Mouse (Mus musculus): Measurements from ENCODE around the gene Fahd1. TPM values are rescaled to one million over a fixed set of nuclear protein-coding genes. Genes with fewer than 3 reads are reported as not detected.

Gene Fahd1
- 16.6 and 18.5 TPM in 2 replicates for polyA plus RNA-seq (2014; fragmentation: Nextera tagmentation; extraction: Ambion mirVana)

DNA sequence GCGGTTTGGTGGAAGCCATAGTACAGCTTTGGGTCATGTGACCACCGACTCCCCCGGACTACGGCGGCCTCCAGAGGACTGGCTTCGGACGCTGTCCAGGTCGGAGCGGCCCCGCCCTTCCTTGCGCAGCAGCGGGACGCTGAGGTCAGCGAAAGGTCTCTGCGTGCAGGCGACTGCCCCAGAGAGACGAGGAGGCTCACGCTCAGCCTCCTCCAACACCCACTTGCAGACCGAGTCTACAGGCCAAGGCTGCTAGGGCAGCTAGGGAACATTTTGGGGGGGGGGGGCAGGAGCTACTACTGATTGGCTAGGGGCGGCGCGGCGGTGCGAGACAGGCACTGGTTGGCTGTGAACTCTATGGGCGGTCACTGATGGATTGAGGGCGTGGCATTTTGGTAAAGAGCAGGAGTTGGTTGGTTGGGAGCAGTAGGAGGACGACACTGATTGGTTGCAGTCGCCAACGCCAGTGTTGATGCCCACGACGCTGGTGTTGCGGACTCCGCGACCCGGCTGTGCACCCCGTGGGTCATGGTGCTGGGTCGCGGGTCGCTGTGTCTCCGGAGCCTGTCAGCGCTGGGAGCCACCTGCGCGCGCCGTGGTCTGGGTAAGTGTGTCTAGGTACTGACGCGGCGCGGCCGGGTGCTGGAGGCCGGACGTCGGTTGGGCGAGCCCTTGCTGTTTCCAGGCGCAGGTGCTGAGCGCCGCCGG, at the start of gene Fahd1:
Gene Fahd1 (minus strand): TSS at position 300 of the 708 bp plus-strand sequence.
- Histone ChIP-seq H3K9me3 (ENCODE audit: control insufficient read depth, low read length) (no peaks in the 10 kb centered on the region), H3K4me1 (ENCODE audit: control insufficient read depth, insufficient read depth, low read length) (peaks cover 3% of the 10 kb centered on the region; the same call in 1 of the 2 replicates), H3K4me3 (ENCODE audit: low read depth, low read length) (peak within 1 kb of the TSS; percentile 67), H3K36me3 (ENCODE audit: control insufficient read depth, insufficient read depth, low read length) (no peaks in the 10 kb centered on the region), H3K27ac (replicated peaks; ENCODE audit: low read depth, low read length) (peak within 1 kb of the TSS; percentile 81), H3K27me3 (ENCODE audit: control insufficient read depth, insufficient read depth, low read length) (0 out of 2 replicates have a peak, but pooled peaks cover 6% of the 10 kb centered on the region), H3K9ac (ENCODE audit: low read length) (peak within 1 kb of the TSS; percentile 72), H3K4me2 (ENCODE audit: low read depth, severe bottlenecking) (peak within 1 kb of the TSS; percentile 87)
- WGBS: under 1% methylated on average over 58 of the region's 58 CpGs
- DNase-seq (ENCODE audit: low spot score): peak; percentile 95
- peak; percentile 99 for ATAC-seq (ENCODE audit: insufficient number of reproducible peaks, low FRiP score, low TSS enrichment, low read depth)

GRCm38 (mm10) chr17:24899153-24899552, 49.0 kb upstream of the Fahd1 start:
- ATAC-seq (ENCODE audit: insufficient number of reproducible peaks, low FRiP score, low TSS enrichment, low read depth): no peak
- H3K27me3 ChIP-seq (ENCODE audit: control insufficient read depth, insufficient read depth, low read length): no peaks in the 10 kb centered on the region
- H3K4me1 ChIP-seq (ENCODE audit: control insufficient read depth, insufficient read depth, low read length): peaks cover 20% of the 10 kb centered on the region
- 89% methylated on average over 5 of the region's 5 CpGs for WGBS
- no peak overlapping the region for H3K9ac ChIP-seq (ENCODE audit: low read length)
- no peak overlapping the region for H3K4me3 ChIP-seq (ENCODE audit: low read depth, low read length)
- H3K36me3 ChIP-seq (ENCODE audit: control insufficient read depth, insufficient read depth, low read length): peaks cover 42% of the 10 kb centered on the region
- H3K4me2 ChIP-seq (ENCODE audit: low read depth, severe bottlenecking): no peak overlapping the region
- no peak for DNase-seq (ENCODE audit: low spot score)
- no peak overlapping the region for H3K27ac ChIP-seq (replicated peaks; ENCODE audit: low read depth, low read length)
- no peaks in the 10 kb centered on the region for H3K9me3 ChIP-seq (ENCODE audit: control insufficient read depth, low read length)

- 84% methylated on average over 4 of the region's 4 CpGs for WGBS
- H3K9me3 ChIP-seq (ENCODE audit: control insufficient read depth, low read length): no peaks in the 10 kb centered on the region
- ATAC-seq (ENCODE audit: insufficient number of reproducible peaks, low FRiP score, low TSS enrichment, low read depth) (no peak), DNase-seq (ENCODE audit: low spot score) (no peak)
- no peak overlapping the region; the same call in 1 of the 2 replicates for H3K9ac ChIP-seq (ENCODE audit: low read length)
- no peak overlapping the region for H3K4me2 ChIP-seq (ENCODE audit: low read depth, severe bottlenecking)
- no peak overlapping the region for H3K27ac ChIP-seq (replicated peaks; ENCODE audit: low read depth, low read length)
- H3K27me3 ChIP-seq (ENCODE audit: control insufficient read depth, insufficient read depth, low read length): no peaks in the 10 kb centered on the region
- H3K4me1 ChIP-seq (ENCODE audit: control insufficient read depth, insufficient read depth, low read length): peaks cover 25% of the 10 kb centered on the region
- peaks cover 38% of the 10 kb centered on the region for H3K36me3 ChIP-seq (ENCODE audit: control insufficient read depth, insufficient read depth, low read length)
- H3K4me3 ChIP-seq (ENCODE audit: low read depth, low read length): no peak overlapping the region
Measured at GRCm38 (mm10) chr17:24898041-24898854, 48.1 kb upstream of the Fahd1 start.

- no peak overlapping the region for H3K4me2 ChIP-seq (ENCODE audit: low read depth, severe bottlenecking)
- H3K27ac ChIP-seq (replicated peaks; ENCODE audit: low read depth, low read length): no peak overlapping the region
- no peaks in the 10 kb centered on the region for H3K27me3 ChIP-seq (ENCODE audit: control insufficient read depth, insufficient read depth, low read length)
- peaks cover 39% of the 10 kb centered on the region for H3K36me3 ChIP-seq (ENCODE audit: control insufficient read depth, insufficient read depth, low read length)
- peaks cover 25% of the 10 kb centered on the region for H3K4me1 ChIP-seq (ENCODE audit: control insufficient read depth, insufficient read depth, low read length)
- no peak overlapping the region for H3K9ac ChIP-seq (ENCODE audit: low read length)
- 84% methylated on average over 4 of the region's 4 CpGs for WGBS
- H3K4me3 ChIP-seq (ENCODE audit: low read depth, low read length): peak overlapping the region; percentile 81; the same call in 1 of the 2 replicates
- ATAC-seq (ENCODE audit: insufficient number of reproducible peaks, low FRiP score, low TSS enrichment, low read depth) (no peak), DNase-seq (ENCODE audit: low spot score) (no peak)
- H3K9me3 ChIP-seq (ENCODE audit: control insufficient read depth, low read length): no peaks in the 10 kb centered on the region
Measured at GRCm38 (mm10) chr17:24897600-24897999, 47.4 kb upstream of the Fahd1 start.

- Histone ChIP-seq H3K27ac (replicated peaks; ENCODE audit: low read depth, low read length) (no peak overlapping the region), H3K36me3 (ENCODE audit: control insufficient read depth, insufficient read depth, low read length) (peaks cover 40% of the 10 kb centered on the region), H3K9me3 (ENCODE audit: control insufficient read depth, low read length) (no peaks in the 10 kb centered on the region), H3K4me3 (ENCODE audit: low read depth, low read length) (peak overlapping the region; percentile 81), H3K4me1 (ENCODE audit: control insufficient read depth, insufficient read depth, low read length) (peaks cover 25% of the 10 kb centered on the region), H3K9ac (ENCODE audit: low read length) (peak overlapping the region; percentile 66), H3K4me2 (ENCODE audit: low read depth, severe bottlenecking) (peak overlapping the region; percentile 59), H3K27me3 (ENCODE audit: control insufficient read depth, insufficient read depth, low read length) (no peaks in the 10 kb centered on the region)
- ATAC-seq (ENCODE audit: insufficient number of reproducible peaks, low FRiP score, low TSS enrichment, low read depth) (no peak), DNase-seq (ENCODE audit: low spot score) (no peak)
- 44% methylated on average over 11 of the region's 11 CpGs for WGBS
Measured at GRCm38 (mm10) chr17:24896993-24897269, 46.8 kb upstream of the Fahd1 start.

DNA sequence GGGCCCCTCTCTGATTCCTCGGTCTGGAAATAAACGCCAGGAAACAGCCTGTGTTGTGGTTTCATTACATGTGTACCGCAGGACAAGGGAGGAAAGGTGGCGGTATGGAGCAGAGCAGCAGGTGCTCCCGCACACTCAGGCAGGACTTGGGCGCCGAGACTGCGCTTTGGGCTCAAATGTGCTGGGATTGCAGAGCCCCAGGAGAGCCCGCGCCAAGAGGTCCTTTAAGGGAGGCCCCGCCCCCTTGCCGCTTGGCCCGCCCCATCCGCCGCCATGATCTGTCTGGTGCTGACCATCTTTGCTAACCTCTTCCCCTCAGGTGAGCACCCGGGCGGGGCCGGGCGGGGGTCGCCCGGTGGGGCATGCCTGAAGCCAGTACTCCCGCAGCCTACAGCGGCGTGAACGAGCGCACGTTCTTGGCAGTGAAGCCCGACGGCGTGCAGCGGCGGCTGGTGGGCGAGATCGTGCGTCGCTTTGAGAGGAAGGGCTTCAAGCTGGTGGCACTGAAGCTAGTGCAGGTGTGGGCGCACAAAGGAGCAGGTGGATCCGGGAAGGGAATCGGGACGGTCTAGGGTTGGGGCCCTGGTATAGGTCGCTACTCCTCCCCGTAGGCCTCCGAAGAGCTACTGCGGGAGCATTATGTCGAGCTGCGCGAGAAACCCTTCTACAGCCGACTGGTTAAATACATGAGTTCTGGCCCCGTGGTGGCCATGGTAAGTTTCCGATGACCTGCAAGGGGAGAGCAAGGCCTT, 46.3 kb upstream of the Fahd1 start, which contains the start of gene Nme3:
Gene Nme3 (plus strand): TSS at position 260 of the 752 bp plus-strand sequence.
- DNase-seq (ENCODE audit: low spot score): peak; percentile 81
- H3K9me3 ChIP-seq (ENCODE audit: control insufficient read depth, low read length): no peaks in the 10 kb centered on the region
- H3K4me2 ChIP-seq (ENCODE audit: low read depth, severe bottlenecking): peak within 1 kb of the TSS; percentile 59
- H3K36me3 ChIP-seq (ENCODE audit: control insufficient read depth, insufficient read depth, low read length): peaks cover 37% of the 10 kb centered on the region
- ATAC-seq (ENCODE audit: insufficient number of reproducible peaks, low FRiP score, low TSS enrichment, low read depth): peak; percentile 64; the same call in 1 of the 2 replicates
- H3K4me1 ChIP-seq (ENCODE audit: control insufficient read depth, insufficient read depth, low read length): peaks cover 25% of the 10 kb centered on the region
- peak within 1 kb of the TSS; percentile 70 for H3K9ac ChIP-seq (ENCODE audit: low read length)
- H3K27me3 ChIP-seq (ENCODE audit: control insufficient read depth, insufficient read depth, low read length): no peaks in the 10 kb centered on the region
- WGBS: 1% methylated on average over 50 of the region's 50 CpGs
- H3K4me3 ChIP-seq (ENCODE audit: low read depth, low read length): peak within 1 kb of the TSS; percentile 81
- H3K27ac ChIP-seq (replicated peaks; ENCODE audit: low read depth, low read length): peak within 1 kb of the TSS; percentile 1; the same call in 1 of the 2 replicates

- Histone ChIP-seq H3K9me3 (ENCODE audit: control insufficient read depth, low read length) (no peaks in the 10 kb centered on the region), H3K27me3 (ENCODE audit: control insufficient read depth, insufficient read depth, low read length) (no peaks in the 10 kb centered on the region), H3K4me3 (ENCODE audit: low read depth, low read length) (peak overlapping the region; percentile 81), H3K27ac (replicated peaks; ENCODE audit: low read depth, low read length) (peak overlapping the region; percentile 1; the same call in 1 of the 2 replicates), H3K9ac (ENCODE audit: low read length) (peak overlapping the region; percentile 70), H3K4me1 (ENCODE audit: control insufficient read depth, insufficient read depth, low read length) (peaks cover 25% of the 10 kb centered on the region), H3K4me2 (ENCODE audit: low read depth, severe bottlenecking) (peak overlapping the region; percentile 59), H3K36me3 (ENCODE audit: control insufficient read depth, insufficient read depth, low read length) (peaks cover 37% of the 10 kb centered on the region)
- no peak for ATAC-seq (ENCODE audit: insufficient number of reproducible peaks, low FRiP score, low TSS enrichment, low read depth)
- WGBS: 15% methylated on average over 23 of the region's 23 CpGs
- DNase-seq (ENCODE audit: low spot score): peak; percentile 35
Measured at GRCm38 (mm10) chr17:24895571-24896240, 45.5 kb upstream of the Fahd1 start.
